Mouse (Mus musculus) midbrain, postnatal 0 days (tissue): ENCODE results near the gene Robo3. TPM values are rescaled to one million over a fixed set of nuclear protein-coding genes. Genes with fewer than 3 reads are reported as not detected.

Source experiments
- ATAC-seq: fragments of 200-750 bp; cut with Nextera tagmentation; 2 replicates; pipeline ENCODE4 v1.8.0; 2017; ENCODE audit warnings: moderate number of reproducible peaks, mild to moderate bottlenecking, moderate TSS enrichment, moderate library complexity; ENCODE audit not compliant: low FRiP score
- DNase-seq: peaks from one replicate; pipeline ENCODE4 v3.0.0-alpha.2; 2015; ENCODE audit warnings: low spot score
- H3K27ac ChIP-seq: fragments of 300-500 bp; sonication (generic); 2 replicates; pipeline ENCODE4 v1.5.1; 2014; ENCODE audit warnings: low read depth, mild to moderate bottlenecking, low read length, mixed read lengths
- H3K27me3 ChIP-seq: fragments of 300-500 bp; sonication (generic); 2 replicates; pipeline ENCODE4 v1.6.1; 2014; ENCODE audit warnings: low read length, control low read depth, mixed read lengths; ENCODE audit not compliant: insufficient read depth
- H3K36me3 ChIP-seq: fragments of 300-500 bp; sonication (generic); 2 replicates; pipeline ENCODE4 v1.6.1; 2014; ENCODE audit warnings: low read length, control low read depth, mixed read lengths; ENCODE audit not compliant: insufficient read depth
- H3K4me1 ChIP-seq: fragments of 300-500 bp; sonication (generic); 2 replicates; pipeline ENCODE4 v1.6.1; 2014; ENCODE audit warnings: mild to moderate bottlenecking, control low read depth, antibody characterized with exemption, low read length, mixed read lengths; ENCODE audit not compliant: insufficient read depth
- H3K4me2 ChIP-seq: fragments of 300-500 bp; sonication (generic); 2 replicates; pipeline ENCODE4 v1.6.1; 2014; ENCODE audit warnings: low read depth, mild to moderate bottlenecking, low read length, mixed read lengths; ENCODE audit not compliant: poor library complexity, severe bottlenecking
- H3K4me3 ChIP-seq: fragments of 300-500 bp; sonication (generic); 2 replicates; pipeline ENCODE4 v1.5.1; 2014; ENCODE audit warnings: low read depth, mild to moderate bottlenecking, low read length, moderate library complexity
- H3K9ac ChIP-seq: fragments of 300-500 bp; sonication (generic); replicated peaks from 2 replicates; pipeline ENCODE4 v1.6.1; 2014; ENCODE audit warnings: mild to moderate bottlenecking, low read length, moderate library complexity, mixed read lengths; ENCODE audit not compliant: poor library complexity, severe bottlenecking
- H3K9me3 ChIP-seq: fragments of 300-500 bp; sonication (generic); 2 replicates; pipeline ENCODE4 v1.6.1; 2016; ENCODE audit warnings: low read length, control low read depth
- CTCF ChIP-seq: IDR thresholded peaks from 2 replicates; pipeline ENCODE4 v1.5.1; 2016; ENCODE audit warnings: antibody characterized with exemption, mild to moderate bottlenecking
- WGBS: fragments of 180-500 bp; shearing (Covaris S2); extraction: QIAGEN DNeasy Blood & Tissue Kit; methylation state at CpG from one replicate; pipeline ENCODE4 v1.1.7; 2014; 5-methylcytosine and 5-hydroxymethylcytosine counted together
- polyA plus RNA-seq: library from polyadenylated mRNA; unstranded; fragments of >200 nt; fragmentation: Nextera tagmentation; extraction: Ambion mirVana; gene quantifications from 2 replicates; pipeline ENCODE4 v1.2.1, GENCODE M21; 2015
- total RNA-seq: library from RNA; depleted of rRNA; stranded (reverse); fragments of >200 nt; gene quantifications from 2 replicates; pipeline ENCODE4 v1.2.3, GENCODE M21; 2014

Robo3 gene
- total and polyA plus RNA-seq, 2 experiments from 2014 or later: 1.0 to 2.9 TPM

GRCm38 (mm10) chr9:37460043-37460960, 27.3 kb upstream of the Robo3 start:
- peak overlapping the region; percentile 77 for H3K27ac ChIP-seq
- TF ChIP-seq CTCF: no peak
- DNase-seq: peak; percentile 47
- H3K9me3 ChIP-seq: no peaks in the 10 kb centered on the region
- ATAC-seq: peak; percentile 77
- peak overlapping the region; percentile 84 for H3K9ac ChIP-seq
- H3K36me3 ChIP-seq: no peaks in the 10 kb centered on the region
- H3K4me1 ChIP-seq: peaks cover 12% of the 10 kb centered on the region
- H3K4me2 ChIP-seq: peak overlapping the region; percentile 93
- under 1% methylated on average over 67 of the region's 81 CpGs for WGBS
- peak overlapping the region; percentile 62 for H3K4me3 ChIP-seq
- peaks cover 13% of the 10 kb centered on the region; the same call in 1 of the 2 replicates for H3K27me3 ChIP-seq

GRCm38 (mm10) chr9:37459665-37460042, 26.6 kb upstream of the Robo3 start:
- Histone ChIP-seq H3K27ac (peak overlapping the region; percentile 77), H3K9me3 (no peaks in the 10 kb centered on the region), H3K4me3 (peak overlapping the region; percentile 62), H3K27me3 (peaks cover 13% of the 10 kb centered on the region; the same call in 1 of the 2 replicates), H3K36me3 (no peaks in the 10 kb centered on the region), H3K4me2 (peak overlapping the region; percentile 93), H3K4me1 (peaks cover 12% of the 10 kb centered on the region), H3K9ac (peak overlapping the region; percentile 84)
- DNase-seq (no peak), ATAC-seq (no peak)
- WGBS: 2% methylated on average over 9 of the region's 9 CpGs
- TF ChIP-seq CTCF: no peak

GRCm38 (mm10) chr9:37457151-37457550, 24.1 kb upstream of the Robo3 start:
- H3K4me1 ChIP-seq: peaks cover 9% of the 10 kb centered on the region; the same call in 1 of the 2 replicates
- no peak for TF ChIP-seq CTCF
- WGBS: 63% methylated on average over 1 of the region's 1 CpGs
- H3K36me3 ChIP-seq: no peaks in the 10 kb centered on the region
- no peak overlapping the region for H3K27ac ChIP-seq
- H3K9ac ChIP-seq: no peak overlapping the region
- peaks cover 17% of the 10 kb centered on the region for H3K27me3 ChIP-seq
- no peaks in the 10 kb centered on the region for H3K9me3 ChIP-seq
- DNase-seq (no peak), ATAC-seq (no peak)
- no peak overlapping the region for H3K4me3 ChIP-seq
- 0 out of 2 replicates have a peak overlapping the region, but pooled peaks have one; percentile 71 for H3K4me2 ChIP-seq

GRCm38 (mm10) chr9:37456481-37456910, 23.4 kb upstream of the Robo3 start:
- Histone ChIP-seq H3K27ac (no peak overlapping the region), H3K27me3 (peaks cover 16% of the 10 kb centered on the region), H3K4me1 (peaks cover 9% of the 10 kb centered on the region; the same call in 1 of the 2 replicates), H3K9ac (peak overlapping the region; percentile 55), H3K4me3 (peak overlapping the region; percentile 39), H3K4me2 (peak overlapping the region; percentile 71), H3K36me3 (no peaks in the 10 kb centered on the region), H3K9me3 (no peaks in the 10 kb centered on the region)
- WGBS: 0% methylated on average over 17 of the region's 20 CpGs
- DNase-seq (peak; percentile 86), ATAC-seq (peak; percentile 41; the same call in 1 of the 2 replicates)
- TF ChIP-seq CTCF: no peak

- WGBS: 8% methylated on average over 8 of the region's 8 CpGs
- Histone ChIP-seq H3K27ac (no peak overlapping the region), H3K4me1 (peaks cover 9% of the 10 kb centered on the region; the same call in 1 of the 2 replicates), H3K4me2 (peak overlapping the region; percentile 71), H3K9ac (no peak overlapping the region), H3K4me3 (peak overlapping the region; percentile 39; the same call in 1 of the 2 replicates), H3K9me3 (no peaks in the 10 kb centered on the region), H3K27me3 (peaks cover 20% of the 10 kb centered on the region), H3K36me3 (no peaks in the 10 kb centered on the region)
- no peak for TF ChIP-seq CTCF
- ATAC-seq (no peak), DNase-seq (no peak)
These were observed 22.8 kb upstream of the Robo3 start for GRCm38 (mm10) chr9:37455868-37456267.

GRCm38 (mm10) chr9:37454991-37455390, 21.9 kb upstream of the Robo3 start:
- Histone ChIP-seq H3K36me3 (no peaks in the 10 kb centered on the region), H3K9me3 (no peaks in the 10 kb centered on the region), H3K27ac (no peak overlapping the region), H3K4me1 (peaks cover 9% of the 10 kb centered on the region; the same call in 1 of the 2 replicates), H3K4me3 (no peak overlapping the region), H3K4me2 (no peak overlapping the region), H3K9ac (no peak overlapping the region), H3K27me3 (peaks cover 20% of the 10 kb centered on the region)
- no peak for TF ChIP-seq CTCF
- WGBS: 12% methylated on average over 3 of the region's 3 CpGs
- DNase-seq (no peak), ATAC-seq (no peak)
